Mouse (Mus musculus) liver, embryonic 16.5 days (tissue): ENCODE results near the gene H6pd. TPM values are rescaled to one million over a fixed set of nuclear protein-coding genes. Genes with fewer than 3 reads are reported as not detected.
"Not testable (repeated sequence)": the region's sequence is repeated elsewhere in the genome, so short reads cannot be mapped to it uniquely, and the experiment has no call there.

Experiments
- ATAC-seq: fragments of 200-750 bp; cut with Nextera tagmentation; 2 replicates; pipeline ENCODE4 v1.8.0; 2017; ENCODE audit warnings: low read depth, mild to moderate bottlenecking, moderate number of reproducible peaks, moderate library complexity
- H3K27ac ChIP-seq: fragments of 300-500 bp; sonication (generic); 2 replicates; pipeline ENCODE4 v1.5.1; 2014; ENCODE audit warnings: mild to moderate bottlenecking, low read length
- H3K27me3 ChIP-seq: fragments of 300-500 bp; sonication (generic); 2 replicates; pipeline ENCODE4 v1.6.1; 2014; ENCODE audit warnings: low read depth, low read length, mixed read lengths; ENCODE audit not compliant: control insufficient read depth, insufficient read depth
- H3K36me3 ChIP-seq: fragments of 300-500 bp; sonication (generic); 2 replicates; pipeline ENCODE4 v1.6.1; 2014; ENCODE audit warnings: mild to moderate bottlenecking; ENCODE audit not compliant: control insufficient read depth, insufficient read depth
- H3K4me1 ChIP-seq: fragments of 300-500 bp; sonication (generic); 2 replicates; pipeline ENCODE4 v1.6.1; 2014; ENCODE audit warnings: low read depth, low read length, mixed read lengths; ENCODE audit not compliant: control insufficient read depth
- H3K4me2 ChIP-seq: fragments of 300-500 bp; sonication (generic); 2 replicates; pipeline ENCODE4 v1.6.1; 2014; ENCODE audit warnings: low read depth, low read length, mixed read lengths
- H3K4me3 ChIP-seq: fragments of 300-500 bp; sonication (generic); 2 replicates; pipeline ENCODE4 v1.5.1; 2014; ENCODE audit warnings: low read depth, mild to moderate bottlenecking, low read length
- H3K9ac ChIP-seq: fragments of 300-500 bp; sonication (generic); 2 replicates; pipeline ENCODE4 v1.6.1; 2014; ENCODE audit warnings: low read depth, low read length
- H3K9me3 ChIP-seq: fragments of 300-500 bp; sonication (generic); replicated peaks from 2 replicates; pipeline ENCODE4 v1.6.1; 2016; ENCODE audit warnings: low read length; ENCODE audit not compliant: control insufficient read depth
- WGBS: fragments of 180-500 bp; shearing (Covaris S2); extraction: QIAGEN DNeasy Blood & Tissue Kit; methylation state at CpG from one replicate; pipeline ENCODE4 v1.1.7; 2014; ENCODE audit not compliant: insufficient replicate concordance; 5-methylcytosine and 5-hydroxymethylcytosine counted together
- polyA plus RNA-seq: library from polyadenylated mRNA; unstranded; fragments of >200 nt; fragmentation: Nextera tagmentation; extraction: Ambion mirVana; gene quantifications from 2 replicates; pipeline ENCODE4 v1.2.1, GENCODE M21; 2015

The H6pd gene
- polyA plus RNA-seq, 1 experiment from 2014 or later, result 33.7 TPM

DNA sequence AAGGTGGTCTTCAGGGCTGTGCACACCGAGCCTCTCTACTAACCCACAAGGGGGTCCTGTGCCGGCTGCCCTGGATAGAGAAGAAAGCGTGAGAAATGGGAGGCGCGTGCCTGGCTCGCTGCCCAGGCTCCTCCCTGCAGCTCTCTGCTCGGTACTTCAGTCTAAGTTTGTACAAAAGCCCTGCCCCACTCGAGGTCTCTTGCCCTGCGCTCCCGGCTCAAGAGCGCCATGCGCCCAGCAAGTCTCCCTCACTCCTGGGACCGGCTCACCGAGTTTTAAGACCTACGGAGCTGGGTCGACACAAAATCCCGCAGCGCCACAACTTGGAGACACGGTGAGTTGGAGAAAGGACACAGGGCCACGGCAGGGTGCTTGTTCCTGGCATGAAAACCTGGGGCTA, 39.2 kb upstream of the H6pd start:
- 0 out of 2 replicates have a peak overlapping the region, but pooled peaks have one; percentile 26 for H3K9ac ChIP-seq
- H3K9me3 ChIP-seq, result no peaks in the 10 kb centered on the region
- WGBS, result 2% methylated on average over 20 of the region's 20 CpGs
- peaks cover 35% of the 10 kb centered on the region for H3K27me3 ChIP-seq
- peak overlapping the region; percentile 64 for H3K4me2 ChIP-seq
- peak overlapping the region; percentile 48 for H3K4me3 ChIP-seq
- H3K36me3 ChIP-seq, result no peaks in the 10 kb centered on the region
- H3K4me1 ChIP-seq, result no peaks in the 10 kb centered on the region; the same call in 1 of the 2 replicates
- ATAC-seq, result 0 out of 2 replicates have a peak, but pooled peaks have one; percentile 13
- H3K27ac ChIP-seq, result no peak overlapping the region

DNA sequence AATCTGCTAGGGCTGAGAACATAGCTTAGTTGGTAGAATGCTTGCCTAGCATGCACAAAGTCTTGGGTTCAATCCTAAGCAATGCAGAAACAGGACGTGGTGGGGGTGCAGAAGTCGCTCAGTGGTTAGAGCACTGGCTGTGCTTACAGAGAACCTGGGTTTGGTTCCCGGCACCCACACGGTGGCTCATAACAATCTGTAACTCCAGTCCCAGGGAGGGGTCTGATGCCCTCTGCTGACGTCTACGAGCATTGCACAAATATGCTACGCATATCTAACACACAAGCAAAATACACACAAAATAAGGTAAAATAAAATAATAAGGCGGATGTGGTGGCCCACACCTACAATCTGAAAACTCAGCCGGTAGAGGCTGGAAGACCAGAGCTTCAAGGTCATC, 34.8 kb upstream of the H6pd start:
- 77% methylated on average over 9 of the region's 9 CpGs for WGBS
- no peak for ATAC-seq
- Histone ChIP-seq H3K4me3 (no peak overlapping the region), H3K27me3 (peaks cover 18% of the 10 kb centered on the region), H3K4me2 (no peak overlapping the region), H3K9me3 (no peaks in the 10 kb centered on the region), H3K9ac (no peak overlapping the region), H3K36me3 (no peaks in the 10 kb centered on the region), H3K27ac (no peak overlapping the region), H3K4me1 (no peaks in the 10 kb centered on the region; the same call in 1 of the 2 replicates)

DNA sequence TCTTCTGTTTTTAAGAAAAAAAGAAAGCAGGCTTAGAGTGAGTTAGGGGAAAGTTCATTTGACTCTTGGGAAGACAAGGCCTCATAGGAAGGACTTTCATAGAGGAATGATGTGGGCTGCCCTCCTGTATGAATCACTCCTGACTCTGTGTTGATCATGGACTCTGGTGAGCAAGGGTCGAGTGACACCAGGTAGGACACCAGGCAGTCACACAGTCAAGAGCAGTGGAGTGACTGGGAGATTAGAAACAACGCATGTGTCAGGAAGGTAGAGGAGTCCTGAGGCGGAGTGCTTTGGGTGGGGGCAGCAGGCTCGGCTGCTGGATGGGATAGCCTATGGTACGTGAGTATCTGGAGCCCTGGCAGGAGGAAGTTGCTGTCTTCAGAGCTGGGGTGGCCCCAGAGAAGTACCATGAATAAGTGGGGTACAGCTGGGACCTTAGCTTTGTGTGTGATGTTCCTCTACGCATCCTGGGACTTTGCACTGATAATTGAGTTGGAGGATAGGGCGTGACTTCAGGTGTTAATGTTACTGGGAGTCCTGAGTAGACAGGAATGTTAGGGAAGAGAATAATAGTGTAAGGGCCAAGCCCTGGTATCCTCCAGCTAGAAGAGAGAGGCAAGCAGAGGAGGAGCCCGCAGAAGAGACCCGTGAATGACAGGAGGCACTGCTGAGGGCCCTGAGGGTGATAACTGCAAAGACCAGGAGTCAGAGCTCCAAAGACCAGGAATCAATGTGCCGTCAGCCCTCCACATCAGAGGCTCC, 32.7 kb upstream of the H6pd start:
- Histone ChIP-seq H3K4me2 (no peak overlapping the region), H3K4me1 (no peaks in the 10 kb centered on the region), H3K9me3 (no peaks in the 10 kb centered on the region), H3K4me3 (no peak overlapping the region), H3K9ac (no peak overlapping the region), H3K36me3 (no peaks in the 10 kb centered on the region), H3K27me3 (peaks cover 5% of the 10 kb centered on the region; the same call in 1 of the 2 replicates), H3K27ac (no peak overlapping the region)
- no peak for ATAC-seq
- 53% methylated on average over 10 of the region's 10 CpGs for WGBS

DNA sequence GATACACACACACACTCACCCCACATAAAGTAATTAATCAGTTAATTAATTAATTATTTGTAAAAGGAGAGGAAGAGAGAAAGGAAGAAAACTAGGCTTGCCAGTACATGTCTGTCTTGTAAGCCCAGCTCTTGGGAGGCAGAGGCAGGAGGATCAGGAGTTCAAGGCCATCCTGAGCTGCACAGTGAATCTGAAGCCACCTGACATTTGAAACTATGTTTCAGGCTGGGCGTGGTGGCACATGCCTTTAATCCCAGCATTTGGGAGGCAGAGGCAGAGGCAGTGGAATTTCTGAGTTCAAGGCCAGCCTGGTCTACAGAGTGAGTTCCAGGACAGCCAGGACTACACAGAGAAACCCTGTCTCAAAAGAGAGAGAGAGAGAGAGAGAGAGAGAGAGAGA, 32.0 kb upstream of the H6pd start:
- ATAC-seq, H3K36me3 ChIP-seq: not testable (repeated sequence)
- 32% methylated on average over 1 of the region's 1 CpGs for WGBS

DNA sequence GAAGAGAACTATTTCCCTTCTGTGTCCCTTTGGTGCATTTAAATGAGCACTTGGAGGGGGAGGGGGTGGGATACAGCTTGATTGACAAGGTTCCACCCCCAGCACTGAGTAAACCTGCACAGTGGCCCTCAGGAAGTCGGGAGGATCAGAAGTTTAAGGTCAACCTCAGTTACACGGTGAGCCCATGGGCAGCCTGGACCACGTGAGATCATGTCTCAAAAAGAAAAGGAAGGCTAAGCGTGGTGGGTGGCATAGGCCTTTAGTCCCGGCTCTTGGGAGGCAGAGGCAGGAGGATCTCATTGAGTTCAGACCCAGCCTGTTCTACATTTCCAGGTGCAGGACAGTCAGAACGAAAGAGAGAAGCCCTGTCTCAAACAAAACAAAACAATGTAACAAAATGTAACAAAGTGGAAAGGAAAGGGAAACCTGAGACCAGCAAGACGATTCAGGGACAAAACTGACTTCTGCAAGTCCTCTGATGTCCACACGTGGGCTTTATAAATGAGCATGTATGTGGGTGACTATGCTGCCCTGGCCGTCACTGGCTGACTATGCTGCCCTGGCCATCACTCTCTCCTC, 31.3 kb upstream of the H6pd start:
- no peaks in the 10 kb centered on the region for H3K4me1 ChIP-seq
- peaks cover 3% of the 10 kb centered on the region for H3K27me3 ChIP-seq
- no peaks in the 10 kb centered on the region for H3K36me3 ChIP-seq
- no peaks in the 10 kb centered on the region for H3K9me3 ChIP-seq
- H3K9ac ChIP-seq, result no peak overlapping the region
- WGBS, result 45% methylated on average over 9 of the region's 9 CpGs
- H3K4me3 ChIP-seq, result no peak overlapping the region
- no peak for ATAC-seq
- H3K4me2 ChIP-seq, result no peak overlapping the region
- no peak overlapping the region for H3K27ac ChIP-seq

More for the DNA sequence above, 32.0 kb upstream of the H6pd start:
- H3K4me3 ChIP-seq, H3K4me1 ChIP-seq, H3K27me3 ChIP-seq, H3K9ac ChIP-seq, H3K4me2 ChIP-seq, H3K27ac ChIP-seq, H3K9me3 ChIP-seq: not testable (repeated sequence)

GRCm38 (mm10) chr4:150038533-150038932, 29.7 kb upstream of the H6pd start:
- ATAC-seq, result no peak
- H3K4me1 ChIP-seq, result no peaks in the 10 kb centered on the region
- WGBS, result 62% methylated on average over 7 of the region's 7 CpGs
- H3K9me3 ChIP-seq, result no peaks in the 10 kb centered on the region
- H3K9ac ChIP-seq, result no peak overlapping the region
- H3K4me2 ChIP-seq, result no peak overlapping the region
- H3K27me3 ChIP-seq, result peaks cover 18% of the 10 kb centered on the region
- no peak overlapping the region for H3K4me3 ChIP-seq
- no peak overlapping the region for H3K27ac ChIP-seq
- no peaks in the 10 kb centered on the region for H3K36me3 ChIP-seq

- no peak for ATAC-seq
- Histone ChIP-seq H3K9me3 (no peaks in the 10 kb centered on the region), H3K27me3 (peaks cover 42% of the 10 kb centered on the region), H3K4me2 (no peak overlapping the region), H3K9ac (no peak overlapping the region), H3K27ac (no peak overlapping the region), H3K4me3 (no peak overlapping the region), H3K4me1 (no peaks in the 10 kb centered on the region), H3K36me3 (no peaks in the 10 kb centered on the region)
- 56% methylated on average over 6 of the region's 6 CpGs for WGBS
Observed at GRCm38 (mm10) chr4:150036094-150036493, 27.3 kb upstream of the H6pd start.

DNA sequence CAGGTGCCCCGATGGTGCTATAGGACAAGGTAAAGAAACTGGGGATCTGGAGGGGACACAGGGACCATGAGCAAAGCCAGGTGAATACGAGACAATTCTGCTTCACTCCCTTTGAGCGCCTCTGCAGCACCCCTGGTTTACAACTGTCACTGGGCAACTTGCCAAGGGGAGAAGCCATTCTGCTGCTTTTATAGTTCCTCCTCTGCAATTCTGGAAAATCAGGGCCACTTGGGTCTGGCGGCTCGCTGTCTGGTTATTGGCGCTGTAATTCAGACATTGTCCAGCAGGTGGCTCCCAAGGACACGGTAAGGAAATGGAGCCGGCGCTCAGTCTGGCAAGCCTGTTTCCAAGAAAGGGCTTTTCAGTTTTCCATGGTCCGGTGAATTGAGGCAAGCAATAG, 26.5 kb upstream of the H6pd start:
- Histone ChIP-seq H3K27ac (no peak overlapping the region), H3K9me3 (no peaks in the 10 kb centered on the region), H3K27me3 (peaks cover 50% of the 10 kb centered on the region), H3K4me3 (no peak overlapping the region), H3K4me1 (no peaks in the 10 kb centered on the region; the same call in 1 of the 2 replicates), H3K9ac (no peak overlapping the region), H3K36me3 (no peaks in the 10 kb centered on the region), H3K4me2 (no peak overlapping the region)
- no peak for ATAC-seq
- 9% methylated on average over 10 of the region's 10 CpGs for WGBS

DNA sequence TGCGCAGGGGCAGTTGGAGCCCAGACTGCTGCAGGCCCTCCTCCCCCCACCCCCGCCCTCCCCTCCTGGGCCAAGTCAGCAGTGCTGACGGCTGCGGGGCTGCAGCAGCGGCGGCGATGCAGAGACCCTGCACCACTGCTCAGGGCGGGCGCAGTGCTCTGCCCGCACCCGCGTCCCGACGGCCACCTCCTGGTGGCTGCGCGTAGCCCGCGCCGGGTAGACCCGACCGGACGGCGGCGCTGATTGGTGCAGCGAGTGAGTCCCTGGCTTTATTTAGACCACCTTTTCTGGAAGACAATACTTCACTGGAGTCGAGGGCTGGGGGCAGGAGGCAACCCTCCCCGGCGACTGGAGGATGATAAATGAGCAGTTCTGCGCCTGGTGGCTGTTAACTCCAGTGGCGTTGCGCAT, 24.4 kb upstream of the H6pd start:
- Histone ChIP-seq H3K9ac (no peak overlapping the region), H3K27ac (no peak overlapping the region), H3K27me3 (peaks cover 70% of the 10 kb centered on the region), H3K4me3 (no peak overlapping the region), H3K4me2 (no peak overlapping the region), H3K9me3 (no peaks in the 10 kb centered on the region), H3K36me3 (no peaks in the 10 kb centered on the region), H3K4me1 (no peaks in the 10 kb centered on the region; the same call in 1 of the 2 replicates)
- ATAC-seq, result no peak
- 3% methylated on average over 31 of the region's 31 CpGs for WGBS
